Mouse (Mus musculus) liver, adult 2 months (tissue): ENCODE results near the gene Qsox2. TPM values are rescaled to one million over a fixed set of nuclear protein-coding genes. Genes with fewer than 3 reads are reported as not detected.

Experiments
- DNase-seq: peaks from one replicate; pipeline ENCODE4 v3.0.0-alpha.2; 2011; ENCODE audit warnings: low read depth, low spot score; ENCODE audit errors: extremely low read depth
- H3K27ac ChIP-seq: fragments of 200-500 bp; replicated peaks from 2 replicates; pipeline ENCODE4 v1.5.1; 2012; ENCODE audit warnings: low read depth, mild to moderate bottlenecking, control low read depth, inconsistent platforms, low read length; ENCODE audit not compliant: insufficient read depth
- H3K27me3 ChIP-seq: fragments of 200-500 bp; 2 replicates; pipeline ENCODE4 v1.6.1; 2012; ENCODE audit warnings: mild to moderate bottlenecking, moderate library complexity, low read length, inconsistent platforms; ENCODE audit not compliant: control insufficient read depth, insufficient read depth
- H3K36me3 ChIP-seq: fragments of 200-500 bp; 2 replicates; pipeline ENCODE4 v1.6.1; 2012; ENCODE audit warnings: low read length, inconsistent platforms; ENCODE audit not compliant: control insufficient read depth, insufficient read depth
- H3K4me1 ChIP-seq: fragments of 200-500 bp; 2 replicates; pipeline ENCODE4 v1.6.1; 2011; ENCODE audit warnings: low read length; ENCODE audit not compliant: control insufficient read depth, insufficient read depth
- H3K4me3 ChIP-seq: fragments of 200-500 bp; 2 replicates; pipeline ENCODE4 v1.5.1; 2011; ENCODE audit warnings: low read depth, mild to moderate bottlenecking, control low read depth, low read length, moderate library complexity; ENCODE audit not compliant: insufficient read depth
- H3K79me2 ChIP-seq: fragments of 200-500 bp; 2 replicates; pipeline ENCODE4 v1.6.1; 2012; ENCODE audit warnings: inconsistent platforms, mild to moderate bottlenecking, low read length, moderate library complexity; ENCODE audit not compliant: control insufficient read depth, insufficient read depth
- H3K9ac ChIP-seq: fragments of 200-500 bp; 2 replicates; pipeline ENCODE4 v1.6.1; 2012; ENCODE audit warnings: low read depth, mild to moderate bottlenecking, control low read depth, inconsistent platforms, low read length
- CTCF ChIP-seq: fragments of 200-500 bp; IDR thresholded peaks from 2 replicates; pipeline ENCODE4 v1.5.1; 2011; ENCODE audit warnings: low read depth, low read length, control low read depth
- POLR2A ChIP-seq: fragments of 200-500 bp; IDR thresholded peaks from 2 replicates; pipeline ENCODE4 v1.6.1; 2011; ENCODE audit warnings: low read length, control low read depth; ENCODE audit not compliant: insufficient read depth; ENCODE audit errors: extremely low read depth
- WGBS: fragments of 180-500 bp; shearing (Covaris S2); methylation state at CpG from one replicate; pipeline ENCODE4 v1.1.7; 2018; 5-methylcytosine and 5-hydroxymethylcytosine counted together
- polyA plus RNA-seq: library from polyadenylated mRNA; depleted of rRNA; stranded (reverse); fragments of >200 nt; gene quantifications from 2 replicates; pipeline ENCODE4 v1.2.3, GENCODE M21; 2012
- total RNA-seq: library from RNA; depleted of rRNA; stranded (reverse); fragments of >200 nt; gene quantifications from 2 replicates; pipeline ENCODE4 v1.2.3, GENCODE M21; 2014

Qsox2 gene
- total and polyA plus RNA-seq, 2 experiments, result 4.1 to 4.4 TPM

DNA sequence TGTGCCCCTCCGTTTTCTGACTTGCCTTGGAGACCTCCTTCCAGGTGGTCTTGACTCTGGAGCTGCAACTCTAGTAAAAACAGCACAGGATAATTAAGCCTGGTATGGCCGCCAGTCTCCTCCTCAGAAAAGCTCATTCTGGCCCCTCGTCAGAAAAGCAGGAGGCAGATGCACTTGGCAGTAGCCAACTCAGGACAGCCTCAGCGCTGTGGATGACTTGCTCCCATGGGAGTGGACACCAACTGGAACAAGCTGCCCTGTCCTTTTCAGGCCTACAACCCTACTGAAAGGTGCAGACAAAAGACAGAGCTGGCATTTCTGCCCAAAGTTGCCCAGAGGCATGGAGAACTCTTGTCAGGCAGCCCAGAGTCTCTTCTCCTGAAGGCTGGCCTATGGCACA, 17.5 kb upstream of the Qsox2 start:
- 79% methylated on average over 4 of the region's 4 CpGs for WGBS
- no peaks in the 10 kb centered on the region for H3K79me2 ChIP-seq

DNA sequence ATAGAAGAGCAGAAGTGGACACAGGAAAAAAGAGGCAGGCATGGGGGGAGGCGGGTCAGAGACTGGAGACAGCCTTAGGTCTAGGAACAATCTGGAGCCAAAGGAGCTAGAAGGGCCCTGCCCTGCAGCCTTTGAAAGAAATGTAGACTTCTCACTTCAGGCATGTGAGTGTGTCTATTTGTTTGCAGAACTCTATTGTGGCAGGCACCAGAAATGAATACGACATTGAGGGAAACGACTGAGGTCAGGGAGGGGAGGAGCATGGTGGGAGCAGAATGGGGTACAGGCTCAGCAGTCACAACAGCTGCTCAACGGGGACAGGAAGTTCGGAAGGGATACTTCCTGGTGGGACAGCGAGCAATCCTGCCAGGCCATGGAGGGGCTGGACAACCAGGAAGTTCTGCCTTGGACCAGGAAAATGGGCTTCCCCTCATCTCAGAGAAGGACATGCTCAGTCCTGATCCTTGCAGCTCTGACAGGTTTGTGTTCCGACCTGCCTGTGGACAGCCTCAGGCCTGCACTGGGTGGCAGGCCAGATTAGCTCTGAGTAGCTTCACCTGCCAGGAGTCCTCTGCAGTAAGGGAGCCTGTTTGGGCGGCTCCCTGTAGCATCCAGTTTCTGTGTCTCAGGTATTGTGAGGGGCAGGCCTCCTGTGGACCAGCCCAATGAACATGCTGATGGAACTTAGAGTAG, 15.3 kb upstream of the Qsox2 start:
- WGBS, result 62% methylated on average over 8 of the region's 8 CpGs
- Histone ChIP-seq H3K27me3 (no peaks in the 10 kb centered on the region), H3K79me2 (no peaks in the 10 kb centered on the region), H3K9ac (no peak overlapping the region), H3K36me3 (no peaks in the 10 kb centered on the region), H3K4me1 (no peaks in the 10 kb centered on the region), H3K4me3 (no peak overlapping the region), H3K27ac (no peak overlapping the region)
- no peak for DNase-seq
- TF ChIP-seq CTCF (no peak), POLR2A (no peak)

More for the DNA sequence above, 17.5 kb upstream of the Qsox2 start:
- no peak overlapping the region for H3K9ac ChIP-seq
- H3K36me3 ChIP-seq, result no peaks in the 10 kb centered on the region
- no peak overlapping the region for H3K4me3 ChIP-seq
- no peak for DNase-seq
- H3K4me1 ChIP-seq, result no peaks in the 10 kb centered on the region
- H3K27me3 ChIP-seq, result no peaks in the 10 kb centered on the region
- H3K27ac ChIP-seq, result no peak overlapping the region
- TF ChIP-seq POLR2A, result no peak
- TF ChIP-seq CTCF, result no peak

DNA sequence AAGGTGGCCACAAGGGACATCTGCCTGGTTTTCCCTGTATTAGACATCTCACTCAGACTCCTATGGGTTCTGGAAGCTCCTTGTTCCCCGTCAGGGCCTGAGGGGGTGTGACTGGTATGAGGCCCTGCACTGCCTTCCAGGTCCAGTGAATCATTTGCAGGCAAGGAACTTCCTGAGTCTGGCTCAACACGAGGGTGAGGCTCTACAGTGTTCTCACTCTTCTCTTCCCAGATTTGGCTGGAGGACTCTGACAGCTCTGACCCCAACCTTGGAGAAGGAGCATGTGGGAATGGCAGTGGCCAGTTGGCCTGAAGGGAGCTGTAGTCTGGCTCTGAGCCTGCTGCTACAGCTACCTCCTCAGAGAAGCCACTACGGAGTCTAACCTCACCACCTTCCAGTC, 10.2 kb upstream of the Qsox2 start:
- H3K4me1 ChIP-seq, result no peaks in the 10 kb centered on the region
- H3K79me2 ChIP-seq, result no peaks in the 10 kb centered on the region
- H3K4me3 ChIP-seq, result no peak overlapping the region
- no peaks in the 10 kb centered on the region for H3K27me3 ChIP-seq
- H3K9ac ChIP-seq, result no peak overlapping the region
- no peaks in the 10 kb centered on the region for H3K36me3 ChIP-seq
- WGBS, result 57% methylated on average over 3 of the region's 3 CpGs
- no peak for DNase-seq
- TF ChIP-seq POLR2A, result no peak
- no peak for TF ChIP-seq CTCF
- H3K27ac ChIP-seq, result no peak overlapping the region

DNA sequence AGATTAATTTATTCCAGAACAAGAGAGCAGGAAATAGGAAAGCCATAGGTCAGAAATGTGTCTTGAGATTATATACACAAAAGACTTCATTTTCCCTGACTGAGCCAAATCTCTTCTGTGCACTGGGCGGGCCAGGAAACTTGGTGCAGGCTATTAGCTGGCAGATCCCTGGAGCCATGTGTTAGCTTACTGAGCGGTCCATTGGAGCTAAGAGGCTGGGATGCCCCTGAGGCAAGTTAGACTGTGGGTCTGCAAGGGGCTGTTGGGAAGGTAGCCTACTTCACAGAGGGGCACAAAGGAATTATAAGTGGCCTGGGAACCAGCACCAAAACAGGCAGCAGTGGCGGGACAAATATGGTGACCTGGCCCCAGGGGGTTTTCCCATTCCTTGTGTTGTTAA, 3.5 kb upstream of the Qsox2 start:
- 71% methylated on average over 3 of the region's 3 CpGs for WGBS
- H3K4me3 ChIP-seq, result no peak overlapping the region

DNA sequence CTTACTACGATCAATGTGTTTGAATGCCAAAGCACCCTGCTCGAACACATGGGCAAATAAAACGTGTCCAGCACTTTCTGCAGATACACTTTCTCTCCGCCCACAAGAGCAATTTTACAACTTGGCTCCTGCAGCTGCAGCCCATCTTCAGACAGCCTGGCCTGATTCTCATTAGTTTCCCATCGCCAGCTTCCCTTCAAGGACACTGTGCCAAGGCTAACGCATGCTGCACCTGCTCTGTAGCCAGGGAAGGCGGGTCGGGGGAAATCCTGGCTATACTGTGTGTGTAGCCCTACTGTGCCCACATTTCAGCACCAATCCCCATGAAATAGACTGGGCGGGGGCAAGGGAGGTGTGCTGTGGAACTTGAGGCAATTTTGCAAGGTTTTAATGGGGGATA, 3.0 kb upstream of the Qsox2 start:
- TF ChIP-seq CTCF (no peak), POLR2A (no peak)
- H3K9ac ChIP-seq, result no peak overlapping the region
- WGBS, result 48% methylated on average over 9 of the region's 9 CpGs
- no peak for DNase-seq
- H3K79me2 ChIP-seq, result no peaks in the 10 kb centered on the region
- no peak overlapping the region for H3K27ac ChIP-seq
- no peaks in the 10 kb centered on the region for H3K27me3 ChIP-seq
- peaks cover 3% of the 10 kb centered on the region for H3K4me1 ChIP-seq
- no peak overlapping the region for H3K4me3 ChIP-seq
- no peaks in the 10 kb centered on the region for H3K36me3 ChIP-seq

More for the DNA sequence above, 3.5 kb upstream of the Qsox2 start:
- H3K4me1 ChIP-seq, result peaks cover 3% of the 10 kb centered on the region
- no peak overlapping the region for H3K9ac ChIP-seq
- DNase-seq, result no peak
- no peak for TF ChIP-seq POLR2A
- no peak for TF ChIP-seq CTCF
- H3K27me3 ChIP-seq, result no peaks in the 10 kb centered on the region
- no peaks in the 10 kb centered on the region for H3K79me2 ChIP-seq
- no peak overlapping the region for H3K27ac ChIP-seq
- H3K36me3 ChIP-seq, result no peaks in the 10 kb centered on the region

DNA sequence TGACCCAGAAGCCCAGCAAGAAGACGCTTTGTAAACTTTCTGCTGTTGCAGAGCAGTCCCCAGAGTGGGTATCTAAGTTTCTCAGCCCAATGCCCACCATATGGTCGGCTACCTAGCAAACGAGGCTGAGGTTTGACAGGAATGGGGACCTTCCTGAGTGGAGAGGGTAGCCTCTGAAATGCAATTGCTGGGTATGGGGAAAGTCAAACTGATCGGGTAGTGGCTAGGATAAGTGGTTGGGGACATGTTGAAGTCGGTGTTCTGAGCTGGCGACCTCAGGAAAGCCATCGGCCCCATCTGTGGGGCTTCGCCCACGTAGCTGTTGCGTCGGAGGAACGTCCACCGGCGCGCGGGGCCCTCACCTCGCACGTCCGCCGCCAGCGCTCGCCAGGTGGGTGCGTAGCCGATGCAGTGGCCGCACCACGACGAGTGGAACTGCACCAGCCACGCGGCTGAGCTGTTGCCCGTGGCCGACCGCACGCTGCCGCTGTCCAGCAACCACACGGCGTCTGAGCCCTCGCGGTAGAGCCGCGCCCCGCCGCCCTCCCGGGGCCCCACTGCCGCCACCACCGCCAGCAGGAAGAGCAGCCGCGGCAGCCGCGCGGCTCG, 540 bp downstream of the Qsox2 start:
- peak; percentile 9 for DNase-seq
- no peak for TF ChIP-seq POLR2A
- TF ChIP-seq CTCF, result no peak
- under 1% methylated on average over 51 of the region's 51 CpGs for WGBS
- H3K9ac ChIP-seq, result peak overlapping the region; percentile 88
- no peaks in the 10 kb centered on the region for H3K36me3 ChIP-seq
- H3K4me3 ChIP-seq, result peak overlapping the region; percentile 89
- no peaks in the 10 kb centered on the region for H3K79me2 ChIP-seq
- peak overlapping the region; percentile 20; the same call in 1 of the 2 replicates for H3K27ac ChIP-seq
- no peaks in the 10 kb centered on the region for H3K27me3 ChIP-seq
- H3K4me1 ChIP-seq, result peaks cover 3% of the 10 kb centered on the region
